Mouse (Mus musculus) thymus, adult 2 months (tissue): ENCODE measurements at regions not wholly inside any gene's neighbourhood (a gene's known extent, or its start where the extent isn't known, plus 50 kb on each side); places are given as distances from the start of the nearest gene placed in this dataset.

Experiments
- CTCF ChIP-seq: fragments of 200-500 bp; IDR thresholded peaks from 2 replicates; pipeline ENCODE4 v1.5.1; 2012; ENCODE audit warnings: mild to moderate bottlenecking, control low read depth, low read length, moderate library complexity, borderline replicate concordance; ENCODE audit not compliant: control insufficient read depth, poor library complexity, insufficient read depth; ENCODE audit errors: extremely low read depth
- POLR2A ChIP-seq: fragments of 200-500 bp; IDR thresholded peaks from 2 replicates; pipeline ENCODE4 v1.6.1; 2012; ENCODE audit warnings: mild to moderate bottlenecking, low read length, control low read depth, moderate library complexity; ENCODE audit not compliant: control insufficient read depth, poor library complexity, insufficient read depth; ENCODE audit errors: extremely low read depth

- no peak for TF ChIP-seq POLR2A
- TF ChIP-seq CTCF = no peak
Measured at GRCm38 (mm10) chr7:136294445-136294844, 578.3 kb upstream of the Mki67 start.
